Mouse (Mus musculus): ENCODE results near the gene Pknox1. TPM values are rescaled to one million over a fixed set of nuclear protein-coding genes. Genes with fewer than 3 reads are reported as not detected.

Pknox1 gene
- polyA plus RNA-seq, 1 experiment from 2014 or later = 52.4 TPM

- no peaks in the 10 kb centered on the region for H3K36me3 ChIP-seq (ENCODE audit: control insufficient read depth, insufficient read depth, low read length)
- no peak overlapping the region for H3K4me2 ChIP-seq (ENCODE audit: low read depth)
- no peak overlapping the region for H3K4me3 ChIP-seq (ENCODE audit: low read depth, low read length)
- DNase-seq (ENCODE audit: low spot score) (no peak), ATAC-seq (ENCODE audit: insufficient read depth, low FRiP score, low TSS enrichment) (no peak)
- H3K27me3 ChIP-seq (ENCODE audit: control insufficient read depth, insufficient read depth, low read length) = peaks cover 9% of the 10 kb centered on the region
- no peak overlapping the region for H3K9ac ChIP-seq (ENCODE audit: low read length)
- peaks cover 3% of the 10 kb centered on the region; the same call in 1 of the 2 replicates for H3K4me1 ChIP-seq (ENCODE audit: control insufficient read depth, insufficient read depth, low read length)
- H3K9me3 ChIP-seq (ENCODE audit: control insufficient read depth, low read length) = no peaks in the 10 kb centered on the region
- no peak overlapping the region for H3K27ac ChIP-seq (ENCODE audit: low read depth, low read length)
- 84% methylated on average over 10 of the region's 10 CpGs for WGBS
Measured at GRCm38 (mm10) chr17:31631081-31631800, 66.7 kb downstream of the Pknox1 start.

GRCm38 (mm10) chr17:31633007-31633406 is 68.5 kb downstream of the Pknox1 start:
- Histone ChIP-seq H3K27me3 (ENCODE audit: control insufficient read depth, insufficient read depth, low read length) (peaks cover 20% of the 10 kb centered on the region), H3K4me2 (ENCODE audit: low read depth) (no peak overlapping the region), H3K27ac (ENCODE audit: low read depth, low read length) (no peak overlapping the region), H3K4me1 (ENCODE audit: control insufficient read depth, insufficient read depth, low read length) (peaks cover 9% of the 10 kb centered on the region; the same call in 1 of the 2 replicates), H3K9ac (ENCODE audit: low read length) (no peak overlapping the region), H3K36me3 (ENCODE audit: control insufficient read depth, insufficient read depth, low read length) (no peaks in the 10 kb centered on the region), H3K9me3 (ENCODE audit: control insufficient read depth, low read length) (no peaks in the 10 kb centered on the region), H3K4me3 (ENCODE audit: low read depth, low read length) (no peak overlapping the region)
- DNase-seq (ENCODE audit: low spot score) = no peak
- ATAC-seq (ENCODE audit: insufficient read depth, low FRiP score, low TSS enrichment) = no peak
- WGBS = 63% methylated on average over 6 of the region's 6 CpGs

DNA sequence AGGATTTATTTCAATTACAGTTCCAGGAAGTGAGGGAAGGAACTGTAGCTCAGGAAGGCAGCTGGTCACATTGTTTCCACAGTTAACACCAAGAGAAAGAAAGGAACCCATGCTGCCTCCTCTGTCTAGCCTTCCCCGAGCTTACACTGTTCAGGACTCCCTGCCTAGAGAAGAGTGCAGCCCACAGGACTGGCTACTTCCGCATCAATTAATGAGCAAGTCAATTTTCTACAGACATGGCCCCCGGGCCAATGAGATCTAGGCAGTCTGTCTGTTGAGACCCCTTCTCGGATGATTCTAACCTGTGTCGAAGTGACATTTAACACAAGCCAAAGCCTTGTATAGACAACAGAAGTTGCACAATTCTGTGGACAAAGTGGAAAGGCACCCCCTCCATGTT is 70.4 kb downstream of the Pknox1 start:
- Histone ChIP-seq H3K9me3 (ENCODE audit: control insufficient read depth, low read length) (no peaks in the 10 kb centered on the region), H3K4me2 (ENCODE audit: low read depth) (no peak overlapping the region), H3K27me3 (ENCODE audit: control insufficient read depth, insufficient read depth, low read length) (peaks cover 20% of the 10 kb centered on the region), H3K4me1 (ENCODE audit: control insufficient read depth, insufficient read depth, low read length) (peaks cover 9% of the 10 kb centered on the region; the same call in 1 of the 2 replicates), H3K36me3 (ENCODE audit: control insufficient read depth, insufficient read depth, low read length) (no peaks in the 10 kb centered on the region), H3K9ac (ENCODE audit: low read length) (no peak overlapping the region), H3K4me3 (ENCODE audit: low read depth, low read length) (no peak overlapping the region), H3K27ac (ENCODE audit: low read depth, low read length) (no peak overlapping the region)
- DNase-seq (ENCODE audit: low spot score) (no peak), ATAC-seq (ENCODE audit: insufficient read depth, low FRiP score, low TSS enrichment) (no peak)
- 83% methylated on average over 5 of the region's 5 CpGs for WGBS

GRCm38 (mm10) chr17:31635781-31636180 is 71.2 kb downstream of the Pknox1 start:
- no peak overlapping the region for H3K4me3 ChIP-seq (ENCODE audit: low read depth, low read length)
- 54% methylated on average over 11 of the region's 11 CpGs for WGBS

GRCm38 (mm10) chr17:31636277-31636941 is 71.9 kb downstream of the Pknox1 start:
- H3K27ac ChIP-seq (ENCODE audit: low read depth, low read length) = no peak overlapping the region
- H3K4me1 ChIP-seq (ENCODE audit: control insufficient read depth, insufficient read depth, low read length) = peaks cover 9% of the 10 kb centered on the region; the same call in 1 of the 2 replicates
- DNase-seq (ENCODE audit: low spot score) = peak; percentile 20
- peak overlapping the region; percentile 45 for H3K4me3 ChIP-seq (ENCODE audit: low read depth, low read length)
- no peaks in the 10 kb centered on the region for H3K9me3 ChIP-seq (ENCODE audit: control insufficient read depth, low read length)
- peak overlapping the region; percentile 35 for H3K9ac ChIP-seq (ENCODE audit: low read length)
- 4% methylated on average over 41 of the region's 45 CpGs for WGBS
- 0 out of 2 replicates have a peak, but pooled peaks have one; percentile 16 for ATAC-seq (ENCODE audit: insufficient read depth, low FRiP score, low TSS enrichment)
- H3K27me3 ChIP-seq (ENCODE audit: control insufficient read depth, insufficient read depth, low read length) = peaks cover 20% of the 10 kb centered on the region
- H3K36me3 ChIP-seq (ENCODE audit: control insufficient read depth, insufficient read depth, low read length) = no peaks in the 10 kb centered on the region
- H3K4me2 ChIP-seq (ENCODE audit: low read depth) = peak overlapping the region; percentile 91

More at GRCm38 (mm10) chr17:31635781-31636180, 71.2 kb downstream of the Pknox1 start:
- no peaks in the 10 kb centered on the region for H3K36me3 ChIP-seq (ENCODE audit: control insufficient read depth, insufficient read depth, low read length)
- H3K27ac ChIP-seq (ENCODE audit: low read depth, low read length) = no peak overlapping the region
- H3K27me3 ChIP-seq (ENCODE audit: control insufficient read depth, insufficient read depth, low read length) = peaks cover 20% of the 10 kb centered on the region
- H3K9ac ChIP-seq (ENCODE audit: low read length) = no peak overlapping the region
- peak overlapping the region; percentile 91; the same call in 1 of the 2 replicates for H3K4me2 ChIP-seq (ENCODE audit: low read depth)
- ATAC-seq (ENCODE audit: insufficient read depth, low FRiP score, low TSS enrichment) = no peak
- peaks cover 9% of the 10 kb centered on the region; the same call in 1 of the 2 replicates for H3K4me1 ChIP-seq (ENCODE audit: control insufficient read depth, insufficient read depth, low read length)
- DNase-seq (ENCODE audit: low spot score) = no peak
- no peaks in the 10 kb centered on the region for H3K9me3 ChIP-seq (ENCODE audit: control insufficient read depth, low read length)

DNA sequence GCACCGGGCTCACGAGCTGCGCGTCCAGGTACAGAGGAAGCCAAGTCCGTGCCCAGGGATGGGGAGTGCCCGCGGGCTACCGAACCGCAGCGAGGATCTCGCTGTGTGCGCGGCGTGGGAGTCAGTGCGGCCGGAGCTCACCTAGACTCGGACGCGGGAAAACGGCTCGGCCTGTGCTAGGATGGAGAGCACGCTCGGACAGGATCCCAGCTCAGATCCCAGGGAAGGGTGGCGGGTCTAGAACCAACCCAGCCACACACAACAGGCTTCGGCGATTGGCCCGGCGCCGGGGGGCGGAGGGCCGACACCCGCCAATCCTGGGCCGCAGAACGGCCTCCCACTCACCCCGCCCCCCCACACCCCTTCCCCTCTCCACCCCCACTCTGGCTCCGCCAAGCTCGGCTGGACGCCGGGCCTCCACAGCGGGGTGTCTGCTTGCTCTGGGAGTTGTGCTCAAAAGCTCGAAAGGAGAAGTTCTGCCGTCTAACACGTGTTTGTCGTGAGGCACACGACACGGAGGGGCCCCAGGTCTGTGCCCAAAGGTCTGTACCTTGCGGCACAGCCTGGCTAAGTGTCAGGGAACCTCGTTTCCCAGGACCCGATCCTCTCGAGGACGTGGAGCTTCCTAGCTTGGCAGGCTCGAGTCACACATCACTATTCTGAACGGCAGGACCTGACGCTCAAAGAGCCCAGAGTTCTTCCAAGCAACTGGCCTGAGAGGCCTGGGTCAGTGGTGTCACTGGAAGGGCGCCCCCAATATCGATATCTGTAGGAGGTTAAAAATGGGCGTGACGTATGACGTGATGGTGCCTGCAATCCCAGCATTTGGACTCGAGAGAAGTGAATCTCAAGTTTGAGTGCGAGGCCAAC is 72.6 kb downstream of the Pknox1 start, which contains the start of gene Cbs:
Gene Cbs, minus strand, starts transcription at position 297 of the 870 bp plus-strand sequence.
- Histone ChIP-seq H3K4me2 (ENCODE audit: low read depth) (peak within 1 kb of the TSS; percentile 91), H3K27ac (ENCODE audit: low read depth, low read length) (no peak within 1 kb of the TSS), H3K36me3 (ENCODE audit: control insufficient read depth, insufficient read depth, low read length) (no peaks in the 10 kb centered on the region), H3K9me3 (ENCODE audit: control insufficient read depth, low read length) (no peaks in the 10 kb centered on the region), H3K4me3 (ENCODE audit: low read depth, low read length) (peak within 1 kb of the TSS; percentile 45), H3K4me1 (ENCODE audit: control insufficient read depth, insufficient read depth, low read length) (peaks cover 9% of the 10 kb centered on the region; the same call in 1 of the 2 replicates), H3K27me3 (ENCODE audit: control insufficient read depth, insufficient read depth, low read length) (peaks cover 20% of the 10 kb centered on the region), H3K9ac (ENCODE audit: low read length) (peak within 1 kb of the TSS; percentile 35)
- WGBS = 2% methylated on average over 61 of the region's 61 CpGs
- ATAC-seq (ENCODE audit: insufficient read depth, low FRiP score, low TSS enrichment) = peak; percentile 75
- DNase-seq (ENCODE audit: low spot score) = peak; percentile 75

- 66% methylated on average over 9 of the region's 9 CpGs for WGBS
- peaks cover 9% of the 10 kb centered on the region; the same call in 1 of the 2 replicates for H3K4me1 ChIP-seq (ENCODE audit: control insufficient read depth, insufficient read depth, low read length)
- H3K9ac ChIP-seq (ENCODE audit: low read length) = no peak overlapping the region
- no peak overlapping the region for H3K4me3 ChIP-seq (ENCODE audit: low read depth, low read length)
- no peaks in the 10 kb centered on the region for H3K9me3 ChIP-seq (ENCODE audit: control insufficient read depth, low read length)
- H3K4me2 ChIP-seq (ENCODE audit: low read depth) = peak overlapping the region; percentile 91
- no peak overlapping the region for H3K27ac ChIP-seq (ENCODE audit: low read depth, low read length)
- H3K27me3 ChIP-seq (ENCODE audit: control insufficient read depth, insufficient read depth, low read length) = peaks cover 20% of the 10 kb centered on the region
- ATAC-seq (ENCODE audit: insufficient read depth, low FRiP score, low TSS enrichment) (no peak), DNase-seq (ENCODE audit: low spot score) (no peak)
- no peaks in the 10 kb centered on the region for H3K36me3 ChIP-seq (ENCODE audit: control insufficient read depth, insufficient read depth, low read length)
Measured at GRCm38 (mm10) chr17:31637866-31638570, 73.5 kb downstream of the Pknox1 start.

- H3K27me3 ChIP-seq (ENCODE audit: control insufficient read depth, insufficient read depth, low read length) = peaks cover 20% of the 10 kb centered on the region
- no peaks in the 10 kb centered on the region for H3K9me3 ChIP-seq (ENCODE audit: control insufficient read depth, low read length)
- no peak overlapping the region for H3K4me3 ChIP-seq (ENCODE audit: low read depth, low read length)
- ATAC-seq (ENCODE audit: insufficient read depth, low FRiP score, low TSS enrichment) (no peak), DNase-seq (ENCODE audit: low spot score) (no peak)
- H3K27ac ChIP-seq (ENCODE audit: low read depth, low read length) = no peak overlapping the region
- peaks cover 9% of the 10 kb centered on the region; the same call in 1 of the 2 replicates for H3K4me1 ChIP-seq (ENCODE audit: control insufficient read depth, insufficient read depth, low read length)
- 82% methylated on average over 4 of the region's 4 CpGs for WGBS
- no peaks in the 10 kb centered on the region for H3K36me3 ChIP-seq (ENCODE audit: control insufficient read depth, insufficient read depth, low read length)
- H3K4me2 ChIP-seq (ENCODE audit: low read depth) = no peak overlapping the region
- no peak overlapping the region for H3K9ac ChIP-seq (ENCODE audit: low read length)
Measured at GRCm38 (mm10) chr17:31639651-31640050, 75.1 kb downstream of the Pknox1 start.

Data from neural tube, embryonic 11.5 days (tissue).